Mouse (Mus musculus) forebrain, postnatal 0 days (tissue): ENCODE measurements around the gene Entpd1. TPM values are rescaled to one million over a fixed set of nuclear protein-coding genes. Genes with fewer than 3 reads are reported as not detected.
"Not testable (repeated sequence)": the region's sequence is repeated elsewhere in the genome, so short reads cannot be mapped to it uniquely, and the experiment has no call there.

ENCODE experiments used
- ATAC-seq: fragments of 200-750 bp; cut with Nextera tagmentation; 2 replicates; pipeline ENCODE4 v1.8.0; 2017; ENCODE audit warnings: mild to moderate bottlenecking, moderate library complexity
- DNase-seq: peaks from one replicate; pipeline ENCODE4 v3.0.0-alpha.2; 2015
- H3K27ac ChIP-seq: fragments of 300-500 bp; sonication (generic); 2 replicates; pipeline ENCODE4 v1.5.1; 2014; ENCODE audit warnings: low read depth, mild to moderate bottlenecking, antibody characterized with exemption, low read length, moderate library complexity, mixed read lengths
- H3K27me3 ChIP-seq: fragments of 300-500 bp; sonication (generic); 2 replicates; pipeline ENCODE4 v1.6.1; 2014; ENCODE audit warnings: mild to moderate bottlenecking, low read length, mixed read lengths; ENCODE audit not compliant: insufficient read depth
- H3K36me3 ChIP-seq: fragments of 300-500 bp; sonication (generic); 2 replicates; pipeline ENCODE4 v1.6.1; 2014; ENCODE audit warnings: mild to moderate bottlenecking, moderate library complexity; ENCODE audit not compliant: insufficient read depth
- H3K4me1 ChIP-seq: fragments of 300-500 bp; sonication (generic); 2 replicates; pipeline ENCODE4 v1.6.1; 2014; ENCODE audit warnings: antibody characterized with exemption; ENCODE audit not compliant: insufficient read depth
- H3K4me2 ChIP-seq: fragments of 300-500 bp; sonication (generic); 2 replicates; pipeline ENCODE4 v1.6.1; 2014; ENCODE audit warnings: low read depth, mild to moderate bottlenecking, moderate library complexity
- H3K4me3 ChIP-seq: fragments of 300-500 bp; sonication (generic); 2 replicates; pipeline ENCODE4 v1.5.1; 2014; ENCODE audit warnings: low read depth, low read length, mixed read lengths
- H3K9ac ChIP-seq: fragments of 300-500 bp; sonication (generic); 2 replicates; pipeline ENCODE4 v1.6.1; 2014; ENCODE audit warnings: mild to moderate bottlenecking
- H3K9me3 ChIP-seq: fragments of 300-500 bp; sonication (generic); 2 replicates; pipeline ENCODE4 v1.6.1; 2016; ENCODE audit warnings: low read length
- CTCF ChIP-seq: sonication (generic); IDR thresholded peaks from 2 replicates; pipeline ENCODE4 v1.5.1; 2016; ENCODE audit warnings: antibody characterized with exemption, control low read depth, low read depth
- WGBS: fragments of 180-500 bp; shearing (Covaris S2); extraction: QIAGEN DNeasy Blood & Tissue Kit; methylation state at CpG from one replicate; pipeline ENCODE4 v1.1.7; 2014; 5-methylcytosine and 5-hydroxymethylcytosine counted together
- polyA plus RNA-seq: library from polyadenylated mRNA; unstranded; fragments of >200 nt; fragmentation: Nextera tagmentation; extraction: Ambion mirVana; gene quantifications from 2 replicates; pipeline ENCODE4 v1.2.1, GENCODE M21; 2015
- total RNA-seq: library from RNA; depleted of rRNA; stranded (reverse); fragments of >200 nt; gene quantifications from 2 replicates; pipeline ENCODE4 v1.2.3, GENCODE M21; 2014

Entpd1 gene
- total and polyA plus RNA-seq, 2 experiments from 2014 or later = 6.1 to 12.5 TPM

GRCm38 (mm10) chr19:40601870-40602269 lies 10.3 kb upstream of the Entpd1 start:
- no peak overlapping the region for H3K4me2 ChIP-seq
- ATAC-seq = no peak
- H3K4me3 ChIP-seq = no peak overlapping the region
- DNase-seq = no peak
- H3K36me3 ChIP-seq = peaks cover 41% of the 10 kb centered on the region
- TF ChIP-seq CTCF = no peak
- no peaks in the 10 kb centered on the region for H3K27me3 ChIP-seq
- H3K27ac ChIP-seq = no peak overlapping the region
- no peak overlapping the region for H3K9ac ChIP-seq
- H3K4me1 ChIP-seq = no peaks in the 10 kb centered on the region
- H3K9me3 ChIP-seq = no peaks in the 10 kb centered on the region
- 93% methylated on average over 3 of the region's 3 CpGs for whole genome bisulfite sequencing

DNA sequence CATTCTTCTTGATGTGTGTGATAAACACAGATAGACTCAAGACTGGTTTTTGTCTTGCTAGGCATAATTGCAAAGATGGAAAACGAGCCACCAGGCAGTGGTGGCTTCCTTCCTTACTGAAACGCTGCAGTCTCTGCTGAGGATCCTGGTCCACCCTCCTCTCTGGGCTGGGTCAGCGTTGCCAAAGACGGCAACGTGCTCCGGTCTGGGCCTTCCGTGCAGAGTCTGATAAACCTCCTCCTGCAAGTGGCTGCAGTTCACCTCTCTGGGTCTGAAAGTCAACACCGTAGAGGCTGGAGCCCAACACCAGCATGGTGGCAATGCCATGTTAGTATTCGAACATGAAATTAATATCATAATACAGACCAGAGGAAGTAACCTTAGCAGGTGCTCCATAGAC lies 7.0 kb upstream of the Entpd1 start:
- peaks cover 59% of the 10 kb centered on the region for H3K36me3 ChIP-seq
- no peak overlapping the region for H3K27ac ChIP-seq
- 94% methylated on average over 9 of the region's 9 CpGs for WGBS
- DNase-seq = no peak
- no peaks in the 10 kb centered on the region for H3K9me3 ChIP-seq
- no peak for ATAC-seq
- H3K4me3 ChIP-seq = no peak overlapping the region
- no peak for TF ChIP-seq CTCF
- no peaks in the 10 kb centered on the region for H3K27me3 ChIP-seq
- H3K9ac ChIP-seq = no peak overlapping the region
- no peaks in the 10 kb centered on the region for H3K4me1 ChIP-seq
- no peak overlapping the region for H3K4me2 ChIP-seq

GRCm38 (mm10) chr19:40607676-40608075 lies 4.5 kb upstream of the Entpd1 start:
- DNase-seq (no peak), ATAC-seq (no peak)
- H3K4me3 ChIP-seq = no peak overlapping the region
- H3K27ac ChIP-seq = no peak overlapping the region
- H3K9ac ChIP-seq = no peak overlapping the region
- no peaks in the 10 kb centered on the region for H3K27me3 ChIP-seq
- H3K36me3 ChIP-seq = peaks cover 53% of the 10 kb centered on the region
- H3K4me1 ChIP-seq = peaks cover 3% of the 10 kb centered on the region; the same call in 1 of the 2 replicates
- no peaks in the 10 kb centered on the region for H3K9me3 ChIP-seq
- no peak overlapping the region for H3K4me2 ChIP-seq
- no peak for TF ChIP-seq CTCF
- WGBS = 92% methylated on average over 6 of the region's 6 CpGs

GRCm38 (mm10) chr19:40614811-40615210 lies 2.6 kb downstream of the Entpd1 start:
- Histone ChIP-seq H3K27me3 (no peaks in the 10 kb centered on the region), H3K4me1 (peaks cover 4% of the 10 kb centered on the region; the same call in 1 of the 2 replicates), H3K4me3 (no peak overlapping the region), H3K36me3 (no peaks in the 10 kb centered on the region), H3K9me3 (no peaks in the 10 kb centered on the region), H3K9ac (no peak overlapping the region), H3K4me2 (no peak overlapping the region), H3K27ac (no peak overlapping the region)
- no peak for DNase-seq
- TF ChIP-seq CTCF = no peak
- no peak for ATAC-seq
- WGBS = 80% methylated on average over 7 of the region's 7 CpGs

DNA sequence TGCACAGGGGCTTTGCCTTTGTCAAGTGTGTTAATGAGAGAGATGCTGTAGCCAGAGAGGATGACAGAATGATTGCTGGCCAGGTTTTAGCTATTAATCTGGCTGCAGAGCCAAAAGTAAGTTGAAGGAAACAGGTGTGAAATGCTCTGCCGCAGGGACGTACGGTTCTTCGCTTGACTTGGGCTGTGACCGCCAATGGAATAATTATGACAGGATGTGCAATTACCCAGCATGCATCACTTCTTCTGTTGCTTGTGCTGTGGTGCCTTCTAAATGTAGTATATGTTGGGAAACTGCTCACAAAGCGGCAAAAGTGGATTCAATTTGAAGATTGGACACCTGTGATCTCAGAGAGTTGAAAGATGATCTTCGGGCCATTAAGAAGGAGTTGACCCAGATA lies 3.9 kb downstream of the Entpd1 start:
- Histone ChIP-seq H3K9ac (no peak overlapping the region), H3K27me3 (no peaks in the 10 kb centered on the region), H3K36me3 (no peaks in the 10 kb centered on the region), H3K9me3 (no peaks in the 10 kb centered on the region), H3K4me1 (peaks cover 4% of the 10 kb centered on the region; the same call in 1 of the 2 replicates), H3K4me3 (no peak overlapping the region), H3K4me2 (no peak overlapping the region), H3K27ac (no peak overlapping the region)
- DNase-seq (no peak), ATAC-seq (no peak)
- TF ChIP-seq CTCF = no peak
- WGBS = 83% methylated on average over 7 of the region's 7 CpGs

DNA sequence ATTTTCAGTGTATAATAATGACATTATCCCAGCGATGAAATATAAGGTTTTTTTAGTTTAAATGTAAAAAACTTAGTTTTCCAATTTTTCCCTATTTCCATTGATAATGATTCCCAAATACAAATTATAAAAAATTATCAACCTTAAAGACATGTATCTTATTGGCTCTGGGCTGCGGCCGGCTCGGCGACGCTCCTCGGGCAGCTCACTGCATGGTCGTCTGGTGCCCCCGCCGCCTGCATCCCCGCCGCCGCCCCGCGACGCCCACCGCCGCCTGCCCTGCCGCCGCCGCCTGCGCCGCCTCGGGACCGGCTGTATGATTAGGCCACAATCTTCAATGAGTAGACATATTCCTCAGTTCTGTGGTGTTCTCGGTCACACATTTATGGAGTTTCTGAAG lies 9.4 kb downstream of the Entpd1 start:
- not testable (repeated sequence) for H3K27me3 ChIP-seq, H3K9me3 ChIP-seq, H3K36me3 ChIP-seq, H3K9ac ChIP-seq, DNase-seq, H3K4me3 ChIP-seq, ATAC-seq, H3K4me1 ChIP-seq, H3K4me2 ChIP-seq, H3K27ac ChIP-seq
- 62% methylated on average over 10 of the region's 26 CpGs for WGBS

- H3K36me3 ChIP-seq = no peaks in the 10 kb centered on the region
- TF ChIP-seq CTCF = no peak
- H3K4me3 ChIP-seq = no peak overlapping the region
- DNase-seq (no peak), ATAC-seq (no peak)
- 57% methylated on average over 12 of the region's 12 CpGs for WGBS
- H3K27me3 ChIP-seq = no peaks in the 10 kb centered on the region
- H3K9me3 ChIP-seq = no peaks in the 10 kb centered on the region
- no peak overlapping the region for H3K27ac ChIP-seq
- H3K4me1 ChIP-seq = no peaks in the 10 kb centered on the region
- no peak overlapping the region for H3K4me2 ChIP-seq
- H3K9ac ChIP-seq = no peak overlapping the region
These were observed 13.8 kb downstream of the Entpd1 start for GRCm38 (mm10) chr19:40625935-40626334.

DNA sequence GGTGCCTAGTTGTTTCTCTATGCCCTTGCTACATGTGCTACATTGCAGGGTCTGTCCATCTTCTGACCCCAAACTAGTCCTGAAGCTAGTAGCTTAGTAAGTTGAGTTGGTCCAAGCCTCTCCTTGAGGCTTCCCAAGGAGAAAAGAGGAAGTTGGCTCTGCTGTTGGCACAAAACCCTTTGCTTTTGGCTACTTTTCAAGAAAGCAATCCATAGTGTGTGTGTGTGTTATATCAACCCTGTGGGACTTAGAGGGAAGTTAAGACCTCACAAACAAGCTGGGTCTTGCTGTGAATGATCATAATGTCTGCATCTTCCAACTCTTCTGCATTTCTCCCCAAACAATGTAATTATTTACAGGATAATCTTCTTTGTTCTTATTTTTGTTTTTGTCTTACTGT lies 16.8 kb downstream of the Entpd1 start:
- TF ChIP-seq CTCF = no peak
- Histone ChIP-seq H3K4me2 (no peak overlapping the region), H3K9ac (no peak overlapping the region), H3K4me3 (no peak overlapping the region), H3K36me3 (no peaks in the 10 kb centered on the region), H3K27me3 (no peaks in the 10 kb centered on the region), H3K9me3 (no peaks in the 10 kb centered on the region), H3K4me1 (no peaks in the 10 kb centered on the region), H3K27ac (no peak overlapping the region)
- DNase-seq = no peak
- ATAC-seq = no peak
